Mouse (Mus musculus): ENCODE measurements at regions not wholly inside any gene's neighbourhood (a gene's known extent, or its start where the extent isn't known, plus 50 kb on each side); places are given as distances from the start of the nearest gene placed in this dataset.

- TF ChIP-seq MAX (IDR thresholded peaks at IDR 0.05) (no peak), CEBPB (IDR thresholded peaks at IDR 0.05; ENCODE audit: low read depth) (no peak), MYOD1 (IDR thresholded peaks at IDR 0.05; ENCODE audit: control insufficient read depth, insufficient read length, low read depth) (no peak), MYOG (IDR thresholded peaks at IDR 0.05; ENCODE audit: control insufficient read depth, extremely low read depth, insufficient read length) (no peak), FOSL1 (IDR thresholded peaks at IDR 0.05; ENCODE audit: insufficient read depth, low read length, poor library complexity, severe bottlenecking) (no peak), CTCF (IDR thresholded peaks at IDR 0.05; ENCODE audit: control insufficient read depth, insufficient read depth, insufficient read length) (no peak), USF1 (IDR thresholded peaks at IDR 0.05; ENCODE audit: low read depth) (no peak)
- H3K36me3 ChIP-seq (ENCODE audit: control insufficient read depth, insufficient read depth), result no peaks in the 10 kb centered on the region
- no peaks in the 10 kb centered on the region for H3K27me3 ChIP-seq (ENCODE audit: control insufficient read depth, insufficient read depth, insufficient read length)
- H3K79me2 ChIP-seq (ENCODE audit: control insufficient read depth, insufficient read depth), result no peaks in the 10 kb centered on the region
- no peak overlapping the region for H3ac ChIP-seq (ENCODE audit: control insufficient read depth, insufficient read length, low read depth)
- H3K4me3 ChIP-seq (ENCODE audit: insufficient read depth, poor library complexity, severe bottlenecking), result no peak overlapping the region
- no peaks in the 10 kb centered on the region for H3K79me3 ChIP-seq (ENCODE audit: low read depth)
Measured at GRCm38 (mm10) chr7:136631089-136631488, 263.3 kb upstream of the Mgmt start.

GRCm38 (mm10) chr7:136640160-136640559 lies 254.3 kb upstream of the Mgmt start:
- no peaks in the 10 kb centered on the region for H3K36me3 ChIP-seq (ENCODE audit: control insufficient read depth, insufficient read depth)
- TF ChIP-seq MYOD1 (IDR thresholded peaks at IDR 0.05; ENCODE audit: control insufficient read depth, insufficient read length, low read depth) (no peak), CTCF (IDR thresholded peaks at IDR 0.05; ENCODE audit: control insufficient read depth, insufficient read depth, insufficient read length) (no peak), MYOG (IDR thresholded peaks at IDR 0.05; ENCODE audit: control insufficient read depth, extremely low read depth, insufficient read length) (no peak)

DNA sequence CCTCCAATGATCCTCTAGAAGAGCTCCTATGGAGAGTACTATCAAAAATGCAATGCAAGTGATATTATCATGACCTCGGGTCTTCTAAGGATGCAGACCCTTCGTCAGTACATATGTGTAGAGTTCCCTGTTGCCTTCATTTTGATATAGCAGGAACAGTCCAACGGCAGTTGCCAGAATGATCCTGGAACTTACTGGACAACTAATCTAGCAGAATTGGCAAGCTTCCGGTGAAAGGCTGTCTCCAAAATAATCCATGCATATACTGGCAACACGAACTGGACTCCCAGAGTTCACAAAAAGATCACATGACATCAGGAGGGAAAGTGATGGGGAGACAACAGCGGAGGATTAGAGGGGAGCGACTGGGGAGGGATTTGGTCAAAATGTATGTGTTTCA lies 253.6 kb upstream of the Mgmt start:
- Histone ChIP-seq H3K27me3 (ENCODE audit: control insufficient read depth, insufficient read depth, insufficient read length) (no peaks in the 10 kb centered on the region), H3K4me3 (ENCODE audit: insufficient read depth, poor library complexity, severe bottlenecking) (no peak overlapping the region), H3K79me3 (ENCODE audit: low read depth) (no peaks in the 10 kb centered on the region), H3ac (ENCODE audit: control insufficient read depth, insufficient read length, low read depth) (no peak overlapping the region), H3K36me3 (ENCODE audit: control insufficient read depth, insufficient read depth) (no peaks in the 10 kb centered on the region), H3K79me2 (ENCODE audit: control insufficient read depth, insufficient read depth) (no peaks in the 10 kb centered on the region)
- TF ChIP-seq MYOG (IDR thresholded peaks at IDR 0.05; ENCODE audit: control insufficient read depth, extremely low read depth, insufficient read length), result no peak
- no peak for TF ChIP-seq MAX (IDR thresholded peaks at IDR 0.05)
- no peak for TF ChIP-seq CTCF (IDR thresholded peaks at IDR 0.05; ENCODE audit: control insufficient read depth, insufficient read depth, insufficient read length)
- TF ChIP-seq MYOD1 (IDR thresholded peaks at IDR 0.05; ENCODE audit: control insufficient read depth, insufficient read length, low read depth), result no peak
- TF ChIP-seq USF1 (IDR thresholded peaks at IDR 0.05; ENCODE audit: low read depth), result no peak
- no peak for TF ChIP-seq CEBPB (IDR thresholded peaks at IDR 0.05; ENCODE audit: low read depth)
- no peak for TF ChIP-seq FOSL1 (IDR thresholded peaks at IDR 0.05; ENCODE audit: insufficient read depth, low read length, poor library complexity, severe bottlenecking)

More at GRCm38 (mm10) chr7:136640160-136640559, 254.3 kb upstream of the Mgmt start:
- H3ac ChIP-seq (ENCODE audit: control insufficient read depth, insufficient read length, low read depth), result no peak overlapping the region
- H3K79me3 ChIP-seq (ENCODE audit: low read depth), result no peaks in the 10 kb centered on the region
- H3K4me3 ChIP-seq (ENCODE audit: insufficient read depth, poor library complexity, severe bottlenecking), result no peak overlapping the region
- no peaks in the 10 kb centered on the region for H3K27me3 ChIP-seq (ENCODE audit: control insufficient read depth, insufficient read depth, insufficient read length)
- no peaks in the 10 kb centered on the region for H3K79me2 ChIP-seq (ENCODE audit: control insufficient read depth, insufficient read depth)

DNA sequence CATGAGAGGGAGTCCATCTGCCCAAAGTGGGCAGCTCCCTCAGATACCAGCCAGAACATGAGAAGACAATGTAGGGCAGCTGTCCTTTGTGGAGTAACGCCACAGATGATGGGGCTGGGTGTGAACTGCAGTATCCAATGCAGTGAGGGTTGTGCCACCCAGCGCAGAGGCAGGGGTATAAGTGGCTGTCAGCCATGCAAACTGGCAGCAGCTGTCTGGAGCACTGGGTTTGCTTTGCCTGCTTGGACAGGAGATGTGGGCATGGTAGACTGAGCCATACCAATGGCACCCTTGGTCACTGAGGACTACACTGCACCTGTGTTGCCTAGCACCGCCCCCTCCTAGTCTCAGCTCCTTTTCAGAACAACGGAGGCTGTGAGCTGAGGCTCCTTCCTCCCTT lies 244.6 kb upstream of the Mgmt start:
- no peak overlapping the region for H3ac ChIP-seq (ENCODE audit: control insufficient read depth, insufficient read length, low read depth)
- no peaks in the 10 kb centered on the region for H3K36me3 ChIP-seq (ENCODE audit: control insufficient read depth, insufficient read depth)
- H3K4me3 ChIP-seq (ENCODE audit: insufficient read depth, poor library complexity, severe bottlenecking), result no peak overlapping the region
- no peaks in the 10 kb centered on the region for H3K79me2 ChIP-seq (ENCODE audit: control insufficient read depth, insufficient read depth)
- no peak for TF ChIP-seq MAX (IDR thresholded peaks at IDR 0.05)
- no peak for TF ChIP-seq MYOD1 (IDR thresholded peaks at IDR 0.05; ENCODE audit: control insufficient read depth, insufficient read length, low read depth)
- H3K79me3 ChIP-seq (ENCODE audit: low read depth), result no peaks in the 10 kb centered on the region
- no peaks in the 10 kb centered on the region for H3K27me3 ChIP-seq (ENCODE audit: control insufficient read depth, insufficient read depth, insufficient read length)

- Histone ChIP-seq H3K27me3 (ENCODE audit: control insufficient read depth, insufficient read depth, insufficient read length) (no peaks in the 10 kb centered on the region), H3ac (ENCODE audit: control insufficient read depth, insufficient read length, low read depth) (no peak overlapping the region), H3K79me2 (ENCODE audit: control insufficient read depth, insufficient read depth) (no peaks in the 10 kb centered on the region), H3K79me3 (ENCODE audit: low read depth) (no peaks in the 10 kb centered on the region), H3K4me3 (ENCODE audit: insufficient read depth, poor library complexity, severe bottlenecking) (no peak overlapping the region), H3K36me3 (ENCODE audit: control insufficient read depth, insufficient read depth) (no peaks in the 10 kb centered on the region)
- TF ChIP-seq FOSL1 (IDR thresholded peaks at IDR 0.05; ENCODE audit: insufficient read depth, low read length, poor library complexity, severe bottlenecking), result no peak
- no peak for TF ChIP-seq CTCF (IDR thresholded peaks at IDR 0.05; ENCODE audit: control insufficient read depth, insufficient read depth, insufficient read length)
- TF ChIP-seq MYOG (IDR thresholded peaks at IDR 0.05; ENCODE audit: control insufficient read depth, extremely low read depth, insufficient read length), result no peak
- TF ChIP-seq MYOD1 (IDR thresholded peaks at IDR 0.05; ENCODE audit: control insufficient read depth, insufficient read length, low read depth), result no peak
- no peak for TF ChIP-seq MAX (IDR thresholded peaks at IDR 0.05)
- TF ChIP-seq USF1 (IDR thresholded peaks at IDR 0.05; ENCODE audit: low read depth), result no peak
- TF ChIP-seq CEBPB (IDR thresholded peaks at IDR 0.05; ENCODE audit: low read depth), result no peak
Measured at GRCm38 (mm10) chr7:136659930-136660329, 234.5 kb upstream of the Mgmt start.

DNA sequence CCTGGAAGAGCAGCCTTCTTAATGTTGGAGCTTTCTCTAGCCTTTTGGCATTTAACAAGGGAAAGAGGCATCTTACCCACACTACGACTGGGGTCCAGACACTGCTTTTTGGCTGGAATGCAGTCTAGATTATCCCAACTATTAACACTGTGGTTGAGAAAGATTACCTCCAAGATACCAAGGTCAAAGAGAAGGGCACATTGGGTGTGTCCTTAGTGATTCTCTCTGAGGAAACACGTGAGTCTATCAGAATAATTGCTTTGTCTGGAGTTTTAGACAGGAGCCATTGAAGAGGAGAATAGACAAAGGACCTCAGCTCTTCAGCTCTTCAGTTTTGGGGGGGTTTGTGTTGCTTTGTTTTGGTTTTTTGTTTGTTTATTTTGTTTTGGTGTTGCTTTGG lies 234.0 kb upstream of the Mgmt start:
- Histone ChIP-seq H3ac (ENCODE audit: control insufficient read depth, insufficient read length, low read depth) (no peak overlapping the region), H3K4me3 (ENCODE audit: insufficient read depth, poor library complexity, severe bottlenecking) (no peak overlapping the region), H3K36me3 (ENCODE audit: control insufficient read depth, insufficient read depth) (no peaks in the 10 kb centered on the region), H3K27me3 (ENCODE audit: control insufficient read depth, insufficient read depth, insufficient read length) (no peaks in the 10 kb centered on the region), H3K79me3 (ENCODE audit: low read depth) (no peaks in the 10 kb centered on the region), H3K79me2 (ENCODE audit: control insufficient read depth, insufficient read depth) (no peaks in the 10 kb centered on the region)
- TF ChIP-seq FOSL1 (IDR thresholded peaks at IDR 0.05; ENCODE audit: insufficient read depth, low read length, poor library complexity, severe bottlenecking) (no peak), MAX (IDR thresholded peaks at IDR 0.05) (no peak)
